Mouse (Mus musculus): ENCODE data around the gene Dkk2. TPM values are rescaled to one million over a fixed set of nuclear protein-coding genes. Genes with fewer than 3 reads are reported as not detected.
"Not testable (repeated sequence)": the region's sequence is repeated elsewhere in the genome, so short reads cannot be mapped to it uniquely, and the experiment has no call there.

Gene Dkk2
- 0.75 and 0.93 TPM in 2 replicates for polyA plus RNA-seq (2016; fragmentation: Nextera tagmentation; extraction: Ambion mirVana)

GRCm38 (mm10) chr3:132085112-132085822 is at the start of gene Dkk2:
Gene Dkk2 (plus strand): TSS chr3:132085292.
- Histone ChIP-seq H3K9me3 (replicated peaks) (no peaks in the 10 kb centered on the region), H3K4me2 (peak within 1 kb of the TSS; percentile 58), H3K27ac (no peak within 1 kb of the TSS), H3K4me1 (no peaks in the 10 kb centered on the region), H3K4me3 (peak within 1 kb of the TSS; percentile 36), H3K27me3 (replicated peaks) (peaks cover 37% of the 10 kb centered on the region), H3K9ac (no peak within 1 kb of the TSS), H3K36me3 (no peaks in the 10 kb centered on the region)
- WGBS (ENCODE audit: insufficient replicate concordance): under 1% methylated on average over 33 of the region's 33 CpGs
- ATAC-seq: no peak

GRCm38 (mm10) chr3:132036704-132037103 is 48.4 kb upstream of the Dkk2 start:
- H3K4me2 ChIP-seq: no peak overlapping the region
- H3K9me3 ChIP-seq (replicated peaks): no peaks in the 10 kb centered on the region
- no peaks in the 10 kb centered on the region for H3K27me3 ChIP-seq (replicated peaks)
- no peak overlapping the region for H3K9ac ChIP-seq
- H3K4me1 ChIP-seq: no peaks in the 10 kb centered on the region
- WGBS (ENCODE audit: insufficient replicate concordance): 58% methylated on average over 2 of the region's 2 CpGs
- no peak overlapping the region for H3K27ac ChIP-seq
- ATAC-seq: no peak
- no peak overlapping the region for H3K4me3 ChIP-seq
- H3K36me3 ChIP-seq: no peaks in the 10 kb centered on the region

GRCm38 (mm10) chr3:132037670-132038069 is 47.4 kb upstream of the Dkk2 start:
- no peak overlapping the region for H3K4me3 ChIP-seq
- no peaks in the 10 kb centered on the region for H3K36me3 ChIP-seq
- H3K27me3 ChIP-seq (replicated peaks): no peaks in the 10 kb centered on the region
- H3K4me1 ChIP-seq: no peaks in the 10 kb centered on the region
- no peak for ATAC-seq
- H3K9me3 ChIP-seq (replicated peaks): no peaks in the 10 kb centered on the region
- no peak overlapping the region for H3K27ac ChIP-seq
- WGBS (ENCODE audit: insufficient replicate concordance): 41% methylated on average over 10 of the region's 10 CpGs
- H3K4me2 ChIP-seq: no peak overlapping the region
- no peak overlapping the region for H3K9ac ChIP-seq

GRCm38 (mm10) chr3:132040066-132040465 is 45.0 kb upstream of the Dkk2 start:
- Histone ChIP-seq H3K4me2 (no peak overlapping the region), H3K27me3 (replicated peaks) (no peaks in the 10 kb centered on the region), H3K9ac (no peak overlapping the region), H3K4me3 (no peak overlapping the region), H3K27ac (no peak overlapping the region), H3K4me1 (no peaks in the 10 kb centered on the region), H3K9me3 (replicated peaks) (no peaks in the 10 kb centered on the region), H3K36me3 (no peaks in the 10 kb centered on the region)
- no peak for ATAC-seq
- 56% methylated on average over 3 of the region's 3 CpGs for whole genome bisulfite sequencing (ENCODE audit: insufficient replicate concordance)

- H3K4me3 ChIP-seq: no peak overlapping the region
- no peak overlapping the region for H3K27ac ChIP-seq
- WGBS (ENCODE audit: insufficient replicate concordance): 63% methylated on average over 8 of the region's 8 CpGs
- no peaks in the 10 kb centered on the region for H3K27me3 ChIP-seq (replicated peaks)
- H3K9me3 ChIP-seq (replicated peaks): no peaks in the 10 kb centered on the region
- H3K36me3 ChIP-seq: no peaks in the 10 kb centered on the region
- no peaks in the 10 kb centered on the region for H3K4me1 ChIP-seq
- no peak overlapping the region for H3K9ac ChIP-seq
- no peak overlapping the region for H3K4me2 ChIP-seq
- no peak for ATAC-seq
Observed at GRCm38 (mm10) chr3:132050884-132051457, 34.1 kb upstream of the Dkk2 start.

GRCm38 (mm10) chr3:132062816-132063215 is 22.3 kb upstream of the Dkk2 start:
- H3K27me3 ChIP-seq (replicated peaks); H3K4me1 ChIP-seq; H3K9ac ChIP-seq; H3K27ac ChIP-seq; H3K36me3 ChIP-seq; H3K9me3 ChIP-seq (replicated peaks); H3K4me2 ChIP-seq; H3K4me3 ChIP-seq; ATAC-seq: not testable (repeated sequence)
- 52% methylated on average over 1 of the region's 1 CpGs for WGBS (ENCODE audit: insufficient replicate concordance)

- H3K4me1 ChIP-seq: no peaks in the 10 kb centered on the region
- no peaks in the 10 kb centered on the region for H3K27me3 ChIP-seq (replicated peaks)
- no peak overlapping the region for H3K4me3 ChIP-seq
- no peak for ATAC-seq
- no peaks in the 10 kb centered on the region for H3K9me3 ChIP-seq (replicated peaks)
- H3K4me2 ChIP-seq: no peak overlapping the region
- 75% methylated on average over 3 of the region's 3 CpGs for WGBS (ENCODE audit: insufficient replicate concordance)
- no peak overlapping the region for H3K27ac ChIP-seq
- H3K9ac ChIP-seq: no peak overlapping the region
- H3K36me3 ChIP-seq: no peaks in the 10 kb centered on the region
Observed at GRCm38 (mm10) chr3:132063374-132063773, 21.7 kb upstream of the Dkk2 start.

- Histone ChIP-seq H3K4me2 (no peak overlapping the region), H3K27me3 (replicated peaks) (no peaks in the 10 kb centered on the region), H3K9me3 (replicated peaks) (no peaks in the 10 kb centered on the region), H3K4me3 (no peak overlapping the region), H3K4me1 (no peaks in the 10 kb centered on the region), H3K27ac (no peak overlapping the region), H3K9ac (no peak overlapping the region), H3K36me3 (no peaks in the 10 kb centered on the region)
- ATAC-seq: no peak
- 64% methylated on average over 4 of the region's 4 CpGs for WGBS (ENCODE audit: insufficient replicate concordance)
Observed at GRCm38 (mm10) chr3:132063966-132064365, 21.1 kb upstream of the Dkk2 start.

- 39% methylated on average over 1 of the region's 1 CpGs for WGBS (ENCODE audit: insufficient replicate concordance)
- no peaks in the 10 kb centered on the region for H3K4me1 ChIP-seq
Observed at GRCm38 (mm10) chr3:132064920-132065319, 20.2 kb upstream of the Dkk2 start.

GRCm38 (mm10) chr3:132070949-132071348 is 14.1 kb upstream of the Dkk2 start:
- no peaks in the 10 kb centered on the region for H3K9me3 ChIP-seq (replicated peaks)
- no peak overlapping the region for H3K9ac ChIP-seq
- no peak overlapping the region for H3K4me2 ChIP-seq
- no peak overlapping the region for H3K27ac ChIP-seq
- no peaks in the 10 kb centered on the region for H3K27me3 ChIP-seq (replicated peaks)
- H3K4me1 ChIP-seq: no peaks in the 10 kb centered on the region
- no peaks in the 10 kb centered on the region for H3K36me3 ChIP-seq
- ATAC-seq: no peak
- 27% methylated on average over 2 of the region's 2 CpGs for WGBS (ENCODE audit: insufficient replicate concordance)
- no peak overlapping the region for H3K4me3 ChIP-seq

More at GRCm38 (mm10) chr3:132064920-132065319, 20.2 kb upstream of the Dkk2 start:
- H3K27ac ChIP-seq: no peak overlapping the region
- no peaks in the 10 kb centered on the region for H3K9me3 ChIP-seq (replicated peaks)
- no peak overlapping the region for H3K4me3 ChIP-seq
- no peak for ATAC-seq
- H3K27me3 ChIP-seq (replicated peaks): no peaks in the 10 kb centered on the region
- no peak overlapping the region for H3K9ac ChIP-seq
- H3K36me3 ChIP-seq: no peaks in the 10 kb centered on the region
- H3K4me2 ChIP-seq: no peak overlapping the region

GRCm38 (mm10) chr3:132084018-132084417 is 1.1 kb upstream of the Dkk2 start:
- WGBS (ENCODE audit: insufficient replicate concordance): 5% methylated on average over 13 of the region's 13 CpGs
- ATAC-seq: peak; percentile 59; the same call in 1 of the 2 replicates
- Histone ChIP-seq H3K4me3 (0 out of 2 replicates have a peak overlapping the region, but pooled peaks have one; percentile 19), H3K4me2 (peak overlapping the region; percentile 58), H3K27me3 (replicated peaks) (peaks cover 37% of the 10 kb centered on the region), H3K9me3 (replicated peaks) (no peaks in the 10 kb centered on the region), H3K4me1 (no peaks in the 10 kb centered on the region), H3K27ac (no peak overlapping the region), H3K9ac (no peak overlapping the region), H3K36me3 (no peaks in the 10 kb centered on the region)

- peaks cover 37% of the 10 kb centered on the region for H3K27me3 ChIP-seq (replicated peaks)
- H3K4me2 ChIP-seq: peak overlapping the region; percentile 58
- H3K9ac ChIP-seq: no peak overlapping the region
- no peaks in the 10 kb centered on the region for H3K9me3 ChIP-seq (replicated peaks)
- no peaks in the 10 kb centered on the region for H3K4me1 ChIP-seq
- H3K36me3 ChIP-seq: no peaks in the 10 kb centered on the region
- peak overlapping the region; percentile 36; the same call in 1 of the 2 replicates for H3K4me3 ChIP-seq
- ATAC-seq: no peak
- H3K27ac ChIP-seq: no peak overlapping the region
- 5% methylated on average over 8 of the region's 8 CpGs for WGBS (ENCODE audit: insufficient replicate concordance)
Observed at GRCm38 (mm10) chr3:132084680-132085079, 412 bp upstream of the Dkk2 start.

Measured in liver, embryonic 12.5 days (tissue).